Mouse (Mus musculus): Measurements from ENCODE around the gene Cables2. TPM values are rescaled to one million over a fixed set of nuclear protein-coding genes. Genes with fewer than 3 reads are reported as not detected.
A peak's percentile ranks its signal among the peaks of the same experiment; 100 is the strongest.
"Not testable (repeated sequence)": the region's sequence is repeated elsewhere in the genome, so short reads cannot be mapped to it uniquely, and the experiment has no call there.

The Cables2 gene
- total RNA-seq, 2 experiments from 2014 or later = 6.8 to 9.2 TPM

DNA sequence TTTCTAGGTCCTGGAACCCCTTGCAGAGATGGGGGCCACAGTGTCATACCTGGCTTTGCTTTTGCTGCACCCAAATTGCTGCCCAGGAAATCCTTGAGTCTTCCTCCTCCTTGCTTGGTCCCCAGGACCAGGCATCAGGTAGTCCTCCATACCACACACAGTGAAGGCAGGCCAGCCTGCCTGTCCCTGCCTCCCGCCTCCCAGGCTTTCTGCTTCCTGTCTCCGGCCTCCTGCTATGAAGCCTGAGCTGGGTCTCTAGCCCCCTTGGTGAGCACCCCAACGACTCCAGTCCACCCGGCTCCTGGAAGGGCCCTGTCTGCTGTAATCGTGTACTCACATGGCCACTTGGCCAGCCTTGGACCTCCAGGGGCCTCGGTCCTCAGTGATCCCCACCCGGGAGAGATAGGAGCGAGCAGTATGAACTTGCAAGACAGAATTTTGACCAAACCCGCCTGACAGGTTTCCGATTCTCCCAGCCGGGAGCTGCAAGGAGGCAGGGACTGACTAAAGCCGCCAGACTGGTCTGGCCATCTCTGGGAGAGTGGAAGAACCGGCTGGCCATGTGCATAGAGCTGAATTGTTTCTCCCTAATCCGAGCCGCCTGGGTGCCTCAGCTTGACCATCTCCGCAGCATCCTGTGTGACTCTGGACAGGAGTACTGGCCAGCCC is 16.3 kb upstream of the Cables2 start, which contains the start of gene Rbbp8nl:
Gene Rbbp8nl (minus strand): TSS at position 440 of the 669 bp plus-strand sequence.
- DNase-seq = no peak
- intact Hi-C loops (cut with DNase I; ENCODE audit: low total_unique reads) = no loop called here

DNA sequence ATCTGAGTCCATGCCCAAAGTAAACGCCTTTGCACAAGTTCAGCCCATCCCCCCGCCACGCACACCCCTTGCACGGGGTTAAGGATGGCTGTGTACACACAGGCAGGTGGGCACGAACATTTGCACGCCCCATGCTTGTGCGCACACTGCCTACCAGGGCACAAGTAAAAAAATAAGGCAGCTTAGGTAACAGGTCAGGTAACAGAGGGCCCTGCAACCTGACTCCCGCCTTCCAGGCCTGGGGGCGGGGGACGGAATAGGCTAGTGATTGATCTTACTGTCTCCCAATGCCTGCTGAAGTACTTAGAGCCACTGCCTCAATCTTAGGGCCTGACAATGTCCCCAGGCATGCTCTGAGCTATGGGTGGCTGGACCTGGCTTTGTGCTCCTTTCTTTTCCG is 15.7 kb upstream of the Cables2 start:
- intact Hi-C loops (cut with DNase I; ENCODE audit: low total_unique reads) = no loop called here
- DNase-seq = no peak

DNA sequence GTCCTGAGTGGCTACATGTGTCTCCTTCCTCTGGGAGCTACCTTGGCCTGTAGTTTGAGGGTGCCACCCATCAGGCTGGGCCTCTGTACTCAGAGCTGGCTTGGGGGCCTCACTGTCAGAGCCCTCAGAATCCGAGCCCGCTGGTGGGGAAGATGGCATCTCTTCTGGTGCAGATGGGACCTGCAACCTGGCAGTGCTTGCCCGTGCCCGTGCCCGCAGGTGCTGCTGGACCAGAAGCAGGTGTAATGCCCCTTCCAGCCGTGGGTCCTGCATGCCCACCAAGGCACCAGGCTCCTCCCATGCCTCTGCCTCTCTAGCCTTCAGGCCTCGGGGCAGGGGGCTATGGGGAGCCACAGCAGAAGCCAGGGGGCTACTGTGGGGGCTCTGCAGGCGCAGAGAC is 6.0 kb upstream of the Cables2 start:
- no peak for DNase-seq
- intact Hi-C loops (cut with DNase I; ENCODE audit: low total_unique reads) = no loop called here

GRCm38 (mm10) chr2:180277773-180278320 is 4.6 kb upstream of the Cables2 start:
- DNase-seq = no peak
- intact Hi-C loops (cut with DNase I; ENCODE audit: low total_unique reads) = loop anchor here (1.0 kb wide), 1 partner anchor 69 kb away; no protein-coding TSS in a partner anchor

DNA sequence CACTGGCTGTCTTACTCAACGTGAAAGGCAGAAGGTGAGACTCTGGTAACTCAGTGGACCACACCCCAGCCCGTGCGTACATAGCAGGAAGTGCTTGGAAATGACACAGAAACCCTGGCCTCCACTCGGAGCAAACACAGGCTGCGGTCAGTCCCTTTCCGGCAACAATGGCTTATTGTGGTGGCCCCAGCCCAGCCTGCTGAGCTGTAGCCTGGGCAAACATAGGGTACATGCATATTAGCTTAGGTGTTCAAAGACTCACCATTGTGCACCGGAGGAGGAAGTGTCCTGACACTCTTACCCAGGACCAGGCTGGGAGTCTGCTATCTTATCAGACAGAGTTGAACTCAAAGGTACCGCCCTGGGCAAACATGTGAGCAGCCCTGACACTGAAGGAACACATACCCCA is 3.6 kb upstream of the Cables2 start:
- intact Hi-C loops (cut with DNase I; ENCODE audit: low total_unique reads) = loop anchor here (1.0 kb wide), 1 partner anchor 70 kb away; no protein-coding TSS in a partner anchor
- DNase-seq = no peak

DNA sequence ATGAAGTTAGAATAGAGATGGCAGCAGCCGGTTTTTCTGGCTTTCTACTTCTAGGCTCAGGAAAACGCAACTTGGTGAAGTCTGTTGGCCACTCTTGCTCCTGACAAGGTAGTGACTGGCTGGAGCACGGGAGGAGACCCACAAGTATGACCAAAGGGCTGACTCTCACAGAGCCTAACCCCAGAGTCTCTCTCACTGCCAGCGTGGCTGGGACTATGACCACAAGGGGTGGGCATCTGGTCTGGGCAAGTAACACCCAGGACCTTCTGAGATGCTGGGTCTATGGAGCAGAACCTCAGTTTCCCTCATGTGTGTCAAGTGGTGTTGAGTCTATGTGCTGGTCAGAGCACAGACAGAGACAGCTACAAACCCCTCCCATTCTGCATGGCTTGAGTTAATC is 3.1 kb upstream of the Cables2 start:
- no peak for DNase-seq
- intact Hi-C loops (cut with DNase I; ENCODE audit: low total_unique reads) = no loop called here

DNA sequence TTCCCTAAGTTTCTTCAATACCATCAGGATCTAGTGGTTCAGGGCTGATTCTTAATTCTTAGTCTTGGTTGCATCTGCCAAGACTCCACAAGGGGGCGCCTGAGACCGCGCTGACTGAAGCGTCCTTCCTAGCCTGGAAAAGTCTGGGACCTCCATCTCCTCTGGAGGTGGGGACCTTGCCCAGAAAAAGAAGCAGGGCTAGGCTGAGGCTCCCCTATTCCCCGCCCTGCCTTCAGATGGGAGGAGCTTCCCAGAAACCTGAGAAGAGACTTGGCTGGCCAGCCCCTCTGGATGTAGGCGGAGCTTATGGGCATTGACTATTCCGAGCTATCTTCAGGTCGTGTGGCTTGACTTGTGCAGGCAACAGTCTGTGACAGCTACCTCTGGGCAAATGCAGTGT is 2.5 kb upstream of the Cables2 start:
- peak; percentile 81 for DNase-seq
- intact Hi-C loops (cut with DNase I; ENCODE audit: low total_unique reads) = no loop called here

DNA sequence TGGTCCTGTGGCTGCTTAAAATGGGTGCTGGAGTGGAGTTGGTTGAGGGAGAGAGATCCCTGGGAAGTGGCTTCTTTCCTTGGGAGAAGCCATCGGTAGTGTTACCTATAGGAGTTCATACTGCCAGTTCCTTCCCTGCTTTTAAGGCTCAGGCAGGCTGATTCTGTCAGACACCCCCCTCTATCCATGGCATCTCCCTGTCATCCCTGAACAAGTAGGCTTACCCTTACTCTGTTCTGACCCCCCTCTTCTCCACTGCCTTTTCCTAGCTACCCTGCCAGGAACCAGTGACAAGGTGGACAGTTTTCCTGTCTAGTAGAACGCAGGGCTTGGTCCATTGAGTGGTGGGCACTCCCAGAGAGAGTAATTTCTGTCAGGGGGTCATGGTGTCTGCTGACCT is 1.2 kb upstream of the Cables2 start:
- DNase-seq = no peak
- intact Hi-C loops (cut with DNase I; ENCODE audit: low total_unique reads) = no loop called here

GRCm38 (mm10) chr2:180272884-180273321 is 393 bp downstream of the Cables2 start:
- DNase-seq = no peak
- intact Hi-C loops (cut with DNase I; ENCODE audit: low total_unique reads) = no loop called here

- intact Hi-C loops (cut with DNase I; ENCODE audit: low total_unique reads) = no loop called here
- DNase-seq = no peak
Observed at GRCm38 (mm10) chr2:180271804-180272395, 1.4 kb downstream of the Cables2 start.

DNA sequence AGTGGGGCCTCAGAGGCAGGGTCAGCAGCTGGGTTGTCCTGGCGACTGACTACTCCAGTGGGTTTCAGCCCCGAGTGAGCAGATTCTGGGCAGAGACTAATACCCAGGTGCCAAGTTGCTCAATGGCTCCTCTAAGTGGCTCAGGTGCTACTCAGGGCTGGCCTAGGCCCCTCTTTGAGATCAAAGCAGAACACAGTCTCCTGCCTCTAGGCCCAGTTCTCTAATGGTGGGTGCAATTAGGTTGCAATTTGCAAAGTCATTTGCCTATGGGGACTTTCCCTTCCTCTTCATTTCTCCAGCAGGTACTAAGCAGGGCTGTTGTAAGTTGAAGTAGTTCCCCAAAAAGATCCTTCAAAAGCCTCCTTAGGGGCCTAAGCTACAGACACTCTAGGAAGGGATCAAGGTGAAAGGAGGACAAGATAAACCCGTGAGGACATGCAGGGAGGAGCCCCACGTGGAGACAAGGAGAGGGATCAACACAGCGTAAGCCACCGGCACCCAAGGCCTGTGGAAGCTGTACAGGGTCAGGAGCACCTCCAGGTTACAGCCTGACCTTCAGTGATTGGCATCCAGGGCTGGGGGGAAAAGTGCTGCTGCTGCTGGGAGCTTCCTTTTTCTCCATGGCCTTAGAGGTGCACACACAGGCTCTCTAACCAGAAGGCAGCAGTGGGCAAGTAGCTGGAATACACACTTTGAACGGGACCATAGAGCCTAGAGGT is 2.6 kb downstream of the Cables2 start:
- intact Hi-C loops (cut with DNase I; ENCODE audit: low total_unique reads) = no loop called here
- DNase-seq = no peak

DNA sequence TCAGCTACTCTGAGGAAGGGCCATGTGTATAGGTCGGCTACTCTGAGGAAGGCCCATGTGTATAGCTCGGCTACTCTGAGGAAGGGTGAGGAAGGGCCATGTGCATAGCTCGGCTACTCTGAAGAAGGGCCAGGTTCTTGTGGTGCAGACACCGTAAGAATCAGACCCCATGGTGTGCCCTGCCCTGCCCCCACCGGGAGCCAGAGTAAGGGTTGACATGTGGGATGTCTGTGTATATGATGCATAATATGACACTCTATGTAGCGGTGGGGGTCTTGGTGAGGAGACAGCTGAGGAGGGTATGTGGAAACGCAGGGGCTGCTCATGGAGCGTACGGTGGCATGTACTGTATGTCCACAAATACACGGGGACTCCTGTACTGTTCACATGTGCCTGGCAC is 4.0 kb downstream of the Cables2 start:
- intact Hi-C loops (cut with DNase I; ENCODE audit: low total_unique reads) = no loop called here
- DNase-seq = no peak

DNA sequence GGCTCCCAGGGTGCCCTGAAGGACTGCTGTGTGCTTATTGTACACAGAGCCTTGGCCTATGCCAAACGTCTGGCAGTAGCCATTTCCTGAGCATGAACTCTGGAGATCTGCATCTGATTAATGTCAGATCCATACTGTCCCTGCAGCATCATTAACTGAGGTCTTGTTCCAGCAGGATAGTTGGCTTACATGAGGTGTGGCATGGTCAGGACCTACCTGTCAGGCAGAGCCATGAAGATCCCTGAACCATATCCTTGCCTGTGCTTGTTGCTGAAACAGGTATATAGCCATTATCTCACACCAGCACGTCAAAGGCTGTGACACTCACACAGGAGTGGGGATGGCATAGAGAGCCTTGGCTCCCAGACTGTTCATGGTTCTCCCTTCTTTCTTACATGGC is 5.3 kb downstream of the Cables2 start:
- intact Hi-C loops (cut with DNase I; ENCODE audit: low total_unique reads) = no loop called here

GRCm38 (mm10) chr2:180262891-180263290 is 10.4 kb downstream of the Cables2 start:
- no peak for DNase-seq
- intact Hi-C loops (cut with DNase I; ENCODE audit: low total_unique reads) = no loop called here

More for the DNA sequence above, 5.3 kb downstream of the Cables2 start:
- DNase-seq = no peak

- intact Hi-C loops (cut with DNase I; ENCODE audit: low total_unique reads) = no loop called here
- no peak for DNase-seq
Observed at GRCm38 (mm10) chr2:180262441-180262840, 10.9 kb downstream of the Cables2 start.

GRCm38 (mm10) chr2:180261901-180262300 is 11.4 kb downstream of the Cables2 start:
- intact Hi-C loops (cut with DNase I; ENCODE audit: low total_unique reads) = no loop called here
- DNase-seq = no peak

GRCm38 (mm10) chr2:180260610-180261480 is 12.5 kb downstream of the Cables2 start:
- DNase-seq = no peak
- intact Hi-C loops (cut with DNase I; ENCODE audit: low total_unique reads) = no loop called here

DNA sequence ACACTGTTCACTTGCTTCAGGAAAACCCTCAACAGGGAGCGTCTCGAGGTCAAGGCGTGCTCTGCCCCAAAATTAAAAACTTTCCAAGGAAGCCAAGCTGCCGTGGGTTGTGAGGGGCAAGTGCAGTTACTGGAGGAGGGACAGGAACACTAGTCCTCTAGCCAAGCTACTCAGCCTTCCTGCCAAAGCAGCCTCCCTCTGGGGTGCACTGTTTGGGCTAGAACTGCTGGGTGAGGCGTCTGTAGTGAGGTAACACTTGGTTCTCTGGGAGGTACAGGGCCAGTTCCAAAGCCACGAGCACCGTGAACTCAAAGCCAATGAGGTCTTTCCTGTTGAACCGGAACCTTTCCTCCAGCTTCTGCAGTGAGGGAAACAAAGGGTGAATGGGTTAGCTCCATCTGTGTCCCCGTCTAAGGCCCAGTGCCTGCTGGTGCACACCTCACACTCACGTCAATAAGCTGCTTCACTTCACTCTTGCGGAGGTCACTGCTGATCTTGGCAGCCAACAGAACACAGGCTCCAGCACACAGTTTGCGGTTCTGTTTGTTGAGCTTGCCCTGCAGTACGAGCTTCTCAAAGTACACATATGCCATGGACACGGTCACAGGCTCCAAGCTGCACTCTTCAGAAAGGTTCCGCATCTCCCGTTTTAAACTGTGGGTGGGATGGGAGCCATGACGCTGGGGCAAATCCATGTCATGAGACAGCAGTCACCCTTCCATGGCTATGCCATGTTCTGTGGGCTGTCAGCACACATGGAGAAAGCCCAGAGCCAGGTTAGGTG is 13.3 kb downstream of the Cables2 start:
- DNase-seq; intact Hi-C loops (cut with DNase I; ENCODE audit: low total_unique reads): not testable (repeated sequence)

All from gastrocnemius, postnatal 14 days (tissue).